Mouse (Mus musculus): ENCODE data around the gene Zmynd15.
"Not testable (repeated sequence)": the region's sequence is repeated elsewhere in the genome, so short reads cannot be mapped to it uniquely, and the experiment has no call there.

Gene Zmynd15

DNA sequence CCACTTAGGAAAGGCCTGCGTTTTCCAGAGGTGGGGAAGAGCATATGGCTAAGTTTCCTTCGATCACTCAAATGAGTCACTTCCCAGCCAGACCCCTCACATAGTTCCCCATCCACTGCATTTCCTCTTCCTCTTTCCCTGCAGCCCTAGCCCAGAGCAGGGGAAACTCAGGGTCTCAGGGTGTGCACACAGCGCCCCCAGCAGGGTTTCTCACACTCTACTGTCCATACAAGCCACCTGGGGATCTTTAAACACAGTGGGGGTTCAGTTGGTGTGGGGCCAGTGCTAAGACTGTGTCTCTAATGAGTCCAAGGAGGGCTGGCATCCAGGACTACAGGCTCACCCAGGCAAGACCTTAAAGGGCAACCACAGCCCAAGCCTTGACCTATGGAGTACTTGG is 12.5 kb upstream of the Zmynd15 start:
- in situ Hi-C loops (cut with MboI, MseI): no loop called here

- in situ Hi-C loops (cut with MboI, MseI): no loop called here
These were observed 11.9 kb upstream of the Zmynd15 start for GRCm38 (mm10) chr11:70447373-70447772.

- in situ Hi-C loops (cut with MboI, MseI): no loop called here
These were observed 8.3 kb upstream of the Zmynd15 start for GRCm38 (mm10) chr11:70450926-70451325.

- in situ Hi-C loops (cut with MboI, MseI): no loop called here
These were observed 7.3 kb upstream of the Zmynd15 start, which contains the start of gene Med11 for GRCm38 (mm10) chr11:70451797-70452498. TSS of gene Med11 (plus strand) at chr11:70451919.

DNA sequence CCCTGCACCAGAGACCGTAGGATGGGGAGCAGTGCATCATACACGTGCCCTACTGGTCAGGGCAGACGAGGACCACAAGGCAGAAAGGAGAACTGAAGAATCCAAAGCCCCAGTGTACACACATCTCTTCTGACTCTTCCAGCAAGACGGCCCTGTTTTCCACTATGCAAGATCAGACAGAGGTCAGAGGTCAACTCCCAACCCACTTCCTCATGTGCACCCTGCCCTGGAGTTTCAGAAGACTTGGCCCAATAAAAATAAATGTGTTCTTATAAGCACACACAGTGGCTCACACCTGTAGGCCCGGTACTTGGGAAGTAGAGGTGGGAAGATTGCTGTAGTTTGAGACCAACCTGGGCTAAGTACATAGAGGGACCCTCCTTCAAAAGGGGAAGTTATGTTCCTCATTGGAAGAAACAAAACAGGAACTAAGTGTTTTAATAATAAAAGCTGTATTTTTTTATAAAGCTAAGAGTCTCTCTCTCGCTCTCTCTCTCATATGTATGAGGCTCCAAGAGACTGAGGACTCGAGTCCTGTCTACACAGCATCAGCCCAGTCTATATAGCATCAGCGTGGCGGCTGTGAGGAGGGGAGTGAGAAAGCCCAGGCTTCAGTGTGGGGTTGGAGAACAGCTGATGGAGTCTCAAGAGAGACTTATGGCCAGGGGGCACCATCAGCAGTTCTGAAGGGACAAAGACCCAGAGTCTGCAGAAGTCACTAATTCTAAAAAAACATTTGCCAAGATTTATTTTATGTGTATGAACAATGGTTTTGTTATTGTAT is 5.8 kb upstream of the Zmynd15 start:
- in situ Hi-C loops (cut with MboI, MseI): no loop called here

DNA sequence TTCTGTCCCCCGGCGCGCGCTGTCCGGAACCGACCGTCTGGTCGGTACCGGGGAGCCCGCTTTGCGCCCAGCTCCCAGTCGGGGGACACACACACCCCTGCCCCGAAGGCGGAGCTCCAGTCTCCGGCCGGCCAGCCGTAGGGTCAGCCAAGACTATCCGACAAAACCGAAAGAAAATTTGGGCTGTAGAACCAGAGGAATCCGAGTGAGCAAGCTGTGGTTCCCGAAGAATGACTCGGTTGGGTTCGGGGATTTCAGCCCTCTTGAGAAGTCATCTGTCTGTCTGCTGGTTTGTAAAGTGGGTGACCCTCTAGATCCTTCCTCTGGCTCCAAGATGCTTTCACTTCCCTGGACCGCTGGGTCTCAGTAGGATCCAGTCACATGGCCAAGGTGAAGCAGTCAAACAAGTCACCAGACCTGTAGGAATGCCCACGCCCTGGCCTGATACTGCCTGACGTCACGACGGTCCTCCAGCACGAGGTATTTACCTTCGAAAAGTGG is 418 bp downstream of the Zmynd15 start, which contains the start of gene Cxcl16:
Gene Cxcl16, minus strand, starts transcription at position 384 of the 501 bp plus-strand sequence.
- in situ Hi-C loops (cut with MboI, MseI): loop anchor here (5.0 kb wide), 1 partner anchor 37 kb away; no protein-coding TSS in a partner anchor

- in situ Hi-C loops (cut with MboI, MseI): loop anchor here (5.0 kb wide), 1 partner anchor 42 kb away; no protein-coding TSS in a partner anchor
These were observed 4.7 kb downstream of the Zmynd15 start for GRCm38 (mm10) chr11:70463970-70464369.

- in situ Hi-C loops (cut with MboI, MseI): no loop called here
These were observed 6.0 kb downstream of the Zmynd15 start for GRCm38 (mm10) chr11:70465211-70465610.

DNA sequence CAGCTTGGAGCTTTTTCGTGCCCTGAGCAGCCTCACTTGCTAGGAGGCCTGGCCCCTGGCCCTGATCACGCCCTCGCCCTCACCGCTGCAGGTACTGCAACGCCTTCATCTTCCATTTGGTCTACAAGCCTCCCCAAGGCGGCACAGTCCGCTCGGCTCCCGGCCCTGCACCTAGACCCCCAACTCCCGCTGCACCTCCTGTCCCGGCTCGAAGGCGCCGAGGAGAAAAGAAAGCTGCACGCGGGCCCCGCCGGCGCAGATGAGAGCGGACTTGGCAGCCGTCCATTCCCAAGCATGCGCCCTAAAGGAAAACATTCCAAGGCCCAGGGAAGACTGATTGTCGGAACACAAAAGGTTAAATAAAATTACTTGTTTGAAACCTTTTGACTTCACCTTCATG is 6.6 kb downstream of the Zmynd15 start:
- in situ Hi-C loops (cut with MboI, MseI): no loop called here

- in situ Hi-C loops (cut with MboI, MseI): no loop called here
These were observed 8.8 kb downstream of the Zmynd15 start for GRCm38 (mm10) chr11:70467902-70468619.

DNA sequence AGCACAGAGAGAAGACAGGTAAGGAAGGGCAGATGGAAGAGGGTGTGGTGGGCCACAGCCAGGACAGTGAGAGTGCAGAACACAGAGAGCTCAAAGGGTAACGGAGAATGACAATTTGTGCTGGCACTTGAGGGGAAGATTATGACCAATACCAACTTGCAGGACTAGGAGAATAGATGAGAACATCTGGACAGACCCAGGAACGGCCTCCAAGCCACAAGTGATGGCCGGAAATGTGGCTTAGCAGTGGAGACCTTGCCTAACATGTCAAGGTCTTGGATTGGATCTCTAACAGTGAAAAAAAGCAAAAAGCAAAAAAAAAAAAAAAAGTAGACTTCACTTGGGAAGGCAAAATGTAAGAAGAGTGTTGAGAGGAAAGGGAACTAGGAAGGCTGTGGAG is 10.5 kb downstream of the Zmynd15 start:
- in situ Hi-C loops (cut with MboI, MseI): no loop called here

DNA sequence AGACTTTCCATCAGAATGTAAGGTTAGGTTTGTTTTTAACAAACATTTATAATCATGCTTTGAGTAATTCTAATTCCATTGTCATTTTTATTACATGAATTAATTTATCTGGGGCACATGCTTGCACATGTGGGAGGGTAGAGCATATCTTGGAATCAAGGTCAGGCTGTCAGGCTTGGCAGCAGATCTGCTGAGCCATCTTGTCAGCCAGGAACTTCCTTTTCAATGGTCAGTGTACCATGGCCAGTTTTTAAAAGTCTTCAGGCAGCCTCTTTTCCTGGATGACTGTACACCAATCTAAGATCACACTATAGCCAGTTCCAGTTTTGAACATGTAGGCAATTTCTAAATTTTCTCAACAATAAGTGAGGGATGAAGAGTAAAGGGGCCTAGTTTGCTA is 13.5 kb downstream of the Zmynd15 start:
- in situ Hi-C loops (cut with MboI, MseI): no loop called here

DNA sequence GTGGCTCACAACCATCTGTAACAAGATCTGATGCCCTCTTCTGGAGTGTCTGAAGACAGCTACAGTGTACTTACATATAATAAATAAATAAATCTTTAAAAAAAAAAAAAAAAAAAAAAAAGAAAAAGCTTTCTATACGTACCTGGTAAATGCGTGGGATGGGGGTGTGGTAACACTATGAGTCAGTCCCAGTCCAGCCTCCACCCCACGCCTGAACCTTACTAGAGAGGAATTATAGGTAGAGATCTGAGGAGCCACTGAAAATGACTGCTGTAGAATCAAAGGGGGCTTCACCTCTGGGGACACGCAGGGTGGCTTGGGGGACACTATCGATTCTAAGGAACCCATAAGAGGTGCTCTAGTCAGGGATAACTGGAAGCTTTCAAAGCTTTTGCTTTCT is 14.1 kb downstream of the Zmynd15 start:
- in situ Hi-C loops (cut with MboI, MseI): not testable (repeated sequence)

DNA sequence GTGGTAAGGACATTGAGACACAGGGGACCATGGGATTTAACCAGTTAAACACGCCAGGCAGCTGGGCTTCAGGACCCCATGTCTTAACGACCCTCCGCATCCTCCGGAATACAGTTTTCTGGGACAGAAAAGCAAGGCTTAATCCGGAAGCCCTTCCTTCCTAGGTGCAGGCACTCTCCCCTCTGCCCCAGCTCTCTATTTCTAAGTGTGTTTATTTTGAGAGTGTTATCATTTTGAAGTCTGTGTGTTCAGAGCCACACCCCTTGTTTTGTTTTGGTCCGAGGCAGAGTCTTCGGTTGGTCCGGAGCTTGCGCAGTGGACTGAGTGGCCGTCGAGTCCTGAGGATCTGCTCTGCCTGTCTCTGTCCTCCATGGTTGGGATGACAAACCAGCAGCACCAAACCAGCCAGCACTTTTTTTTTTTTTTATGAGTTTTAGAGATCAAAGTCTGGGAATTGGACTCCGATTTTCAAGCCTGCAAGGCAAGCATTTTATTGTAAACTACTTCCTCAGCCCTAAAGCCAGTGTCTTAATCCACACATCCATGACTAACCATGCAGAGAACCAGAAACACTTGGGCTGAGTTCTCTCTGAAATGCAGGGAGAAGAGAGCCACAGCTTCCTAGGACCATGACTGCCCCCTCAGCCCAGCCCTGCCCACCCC is 15.8 kb downstream of the Zmynd15 start:
- in situ Hi-C loops (cut with MboI, MseI): no loop called here

DNA sequence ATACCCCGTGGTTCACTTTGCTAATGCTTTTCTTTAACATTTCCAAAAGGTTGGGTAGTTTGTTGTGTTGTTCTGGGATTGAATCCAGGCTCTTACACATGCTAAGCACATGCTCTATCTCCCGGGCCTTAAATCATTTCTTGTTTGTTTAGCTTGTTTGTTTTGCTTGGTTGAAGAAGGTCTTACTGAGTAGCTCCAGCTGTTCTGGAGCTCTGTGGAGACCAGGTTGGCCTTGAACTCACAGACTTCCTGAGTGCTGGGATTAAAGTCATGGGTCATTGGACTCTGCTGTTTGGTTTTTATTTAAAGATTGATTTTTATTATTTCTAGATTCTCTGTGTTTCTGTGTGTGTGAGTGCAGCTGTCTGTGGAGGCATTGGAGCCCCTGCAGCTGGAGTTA is 26.3 kb downstream of the Zmynd15 start:
- in situ Hi-C loops (cut with MboI, MseI): no loop called here

GRCm38 (mm10) chr11:70487816-70488215 is 28.6 kb downstream of the Zmynd15 start:
- in situ Hi-C loops (cut with MboI, MseI): no loop called here

- in situ Hi-C loops (cut with MboI, MseI): no loop called here
These were observed 29.9 kb downstream of the Zmynd15 start for GRCm38 (mm10) chr11:70489138-70489537.

GRCm38 (mm10) chr11:70489684-70490083 is 30.5 kb downstream of the Zmynd15 start:
- in situ Hi-C loops (cut with MboI, MseI): no loop called here

DNA sequence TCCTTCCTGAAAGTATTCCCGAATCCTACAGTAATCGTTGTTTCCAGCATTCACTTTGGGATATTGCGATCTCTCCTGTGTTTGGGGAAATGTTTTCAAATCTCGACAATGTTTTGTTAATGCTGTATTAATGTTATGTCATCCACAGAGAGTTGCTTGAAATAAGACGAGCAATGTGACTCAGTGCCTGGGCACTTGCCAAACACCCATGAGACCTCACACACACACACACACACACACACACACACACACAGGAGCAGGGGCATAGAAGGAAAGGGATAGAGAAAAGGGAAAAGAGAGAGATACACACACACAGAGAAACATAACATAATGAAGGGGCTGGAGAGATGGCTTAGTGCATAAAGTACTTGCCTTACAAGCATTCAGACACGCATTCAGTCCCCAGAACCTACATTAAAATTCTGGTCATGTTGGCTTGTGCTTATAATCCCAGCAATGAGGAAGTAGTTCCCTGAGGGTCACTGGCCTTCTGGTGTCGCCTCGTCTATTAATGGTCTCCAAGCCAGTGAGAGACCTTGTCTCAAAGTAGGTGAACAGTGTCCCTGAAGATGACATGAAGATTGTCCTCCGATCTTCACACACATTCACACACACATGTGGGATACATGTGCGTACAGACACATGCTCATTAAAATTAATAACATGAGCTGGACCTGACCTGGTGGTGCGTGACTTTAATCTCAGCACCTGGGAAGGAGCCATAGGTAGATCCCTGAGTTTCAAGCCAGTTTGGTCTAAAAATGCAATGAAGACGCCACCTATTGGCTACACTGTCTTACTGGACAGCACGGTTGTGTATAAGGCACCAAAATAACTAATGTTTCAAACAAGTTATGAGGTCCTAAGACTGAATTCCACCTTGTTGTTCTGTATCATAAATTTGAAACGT is 40.6 kb downstream of the Zmynd15 start:
- in situ Hi-C loops (cut with MboI, MseI): loop anchor here (5.0 kb wide), 1 partner anchor 88 kb away; the partner anchor contains the start of gene Pelp1

GRCm38 (mm10) chr11:70500476-70500812 is 41.2 kb downstream of the Zmynd15 start:
- in situ Hi-C loops (cut with MboI, MseI): loop anchor here (5.0 kb wide), 1 partner anchor 88 kb away; the partner anchor contains the start of gene Pelp1

All from regulatory T cell (primary cell).